Mouse (Mus musculus): ENCODE measurements at regions not wholly inside any gene's neighbourhood (a gene's known extent, or its start where the extent isn't known, plus 50 kb on each side); places are given as distances from the start of the nearest gene placed in this dataset.

- Histone ChIP-seq H3K9me3 (no peaks in the 10 kb centered on the region), H3K27ac (replicated peaks) (no peak overlapping the region), H3K4me2 (no peak overlapping the region), H3K27me3 (no peaks in the 10 kb centered on the region), H3K36me3 (no peaks in the 10 kb centered on the region), H3K4me3 (no peak overlapping the region), H3K9ac (no peak overlapping the region), H3K4me1 (replicated peaks) (peaks cover 15% of the 10 kb centered on the region)
- ATAC-seq (ENCODE audit: low read depth) = peak; percentile 61; the same call in 1 of the 2 replicates
- WGBS = 42% methylated on average over 8 of the region's 8 CpGs
Measured at GRCm38 (mm10) chr2:50568777-50569501, 272.3 kb upstream of the Mmadhc start.

- Histone ChIP-seq H3K27ac (replicated peaks) (no peak overlapping the region), H3K4me2 (no peak overlapping the region), H3K27me3 (no peaks in the 10 kb centered on the region), H3K4me3 (no peak overlapping the region), H3K9ac (no peak overlapping the region), H3K4me1 (replicated peaks) (peaks cover 15% of the 10 kb centered on the region), H3K36me3 (no peaks in the 10 kb centered on the region), H3K9me3 (no peaks in the 10 kb centered on the region)
- WGBS = 92% methylated on average over 1 of the region's 1 CpGs
- no peak; the same call in 1 of the 2 replicates for ATAC-seq (ENCODE audit: low read depth)
Measured at GRCm38 (mm10) chr2:50567542-50567941, 270.9 kb upstream of the Mmadhc start.

- ATAC-seq (ENCODE audit: low read depth) = no peak
- Histone ChIP-seq H3K4me2 (no peak overlapping the region), H3K9ac (no peak overlapping the region), H3K27me3 (no peaks in the 10 kb centered on the region), H3K27ac (replicated peaks) (no peak overlapping the region), H3K4me1 (replicated peaks) (0 out of 2 replicates have a peak, but pooled peaks cover 5% of the 10 kb centered on the region), H3K4me3 (no peak overlapping the region), H3K9me3 (no peaks in the 10 kb centered on the region), H3K36me3 (no peaks in the 10 kb centered on the region)
Measured at GRCm38 (mm10) chr2:50554031-50554430, 257.4 kb upstream of the Mmadhc start.

- H3K4me3 ChIP-seq = no peak overlapping the region
- no peak overlapping the region for H3K9ac ChIP-seq
- H3K27me3 ChIP-seq = no peaks in the 10 kb centered on the region
- ATAC-seq (ENCODE audit: low read depth) = no peak
- H3K27ac ChIP-seq (replicated peaks) = no peak overlapping the region
- 0 out of 2 replicates have a peak, but pooled peaks cover 5% of the 10 kb centered on the region for H3K4me1 ChIP-seq (replicated peaks)
- WGBS = 89% methylated on average over 2 of the region's 2 CpGs
- no peak overlapping the region for H3K4me2 ChIP-seq
- H3K9me3 ChIP-seq = no peaks in the 10 kb centered on the region
- H3K36me3 ChIP-seq = no peaks in the 10 kb centered on the region
Measured at GRCm38 (mm10) chr2:50552437-50552836, 255.8 kb upstream of the Mmadhc start.

- WGBS = 80% methylated on average over 8 of the region's 8 CpGs
- no peak for ATAC-seq (ENCODE audit: low read depth)
- H3K4me2 ChIP-seq = no peak overlapping the region
Measured at GRCm38 (mm10) chr2:50549871-50550270, 253.3 kb upstream of the Mmadhc start.

GRCm38 (mm10) chr2:50539741-50540441 is 243.3 kb upstream of the Mmadhc start:
- 0 out of 2 replicates have a peak, but pooled peaks cover 9% of the 10 kb centered on the region for H3K4me1 ChIP-seq (replicated peaks)
- H3K36me3 ChIP-seq = no peaks in the 10 kb centered on the region
- no peak overlapping the region for H3K27ac ChIP-seq (replicated peaks)
- no peaks in the 10 kb centered on the region for H3K9me3 ChIP-seq
- ATAC-seq (ENCODE audit: low read depth) = no peak
- H3K4me2 ChIP-seq = no peak overlapping the region
- no peak overlapping the region for H3K4me3 ChIP-seq
- no peak overlapping the region for H3K9ac ChIP-seq
- H3K27me3 ChIP-seq = no peaks in the 10 kb centered on the region
- 78% methylated on average over 2 of the region's 2 CpGs for WGBS

More at GRCm38 (mm10) chr2:50549871-50550270, 253.3 kb upstream of the Mmadhc start:
- Histone ChIP-seq H3K27ac (replicated peaks) (no peak overlapping the region), H3K4me1 (replicated peaks) (0 out of 2 replicates have a peak, but pooled peaks cover 5% of the 10 kb centered on the region), H3K27me3 (no peaks in the 10 kb centered on the region), H3K9me3 (no peaks in the 10 kb centered on the region), H3K4me3 (no peak overlapping the region), H3K36me3 (no peaks in the 10 kb centered on the region), H3K9ac (no peak overlapping the region)

GRCm38 (mm10) chr2:50538068-50538467 is 241.5 kb upstream of the Mmadhc start:
- no peak for ATAC-seq (ENCODE audit: low read depth)
- Histone ChIP-seq H3K4me1 (replicated peaks) (0 out of 2 replicates have a peak, but pooled peaks cover 9% of the 10 kb centered on the region), H3K27me3 (no peaks in the 10 kb centered on the region), H3K36me3 (no peaks in the 10 kb centered on the region), H3K4me3 (no peak overlapping the region), H3K4me2 (no peak overlapping the region), H3K27ac (replicated peaks) (peak overlapping the region; percentile 39; the same call in 1 of the 2 replicates), H3K9ac (no peak overlapping the region), H3K9me3 (no peaks in the 10 kb centered on the region)
- 46% methylated on average over 5 of the region's 5 CpGs for WGBS

- no peaks in the 10 kb centered on the region for H3K27me3 ChIP-seq
- H3K9ac ChIP-seq = no peak overlapping the region
- WGBS = 91% methylated on average over 4 of the region's 4 CpGs
Measured at GRCm38 (mm10) chr2:50535085-50535878, 238.7 kb upstream of the Mmadhc start.

GRCm38 (mm10) chr2:50533702-50534101 is 237.1 kb upstream of the Mmadhc start:
- H3K27me3 ChIP-seq = no peaks in the 10 kb centered on the region
- H3K27ac ChIP-seq (replicated peaks) = no peak overlapping the region
- H3K4me1 ChIP-seq (replicated peaks) = 0 out of 2 replicates have a peak, but pooled peaks cover 9% of the 10 kb centered on the region
- no peak for ATAC-seq (ENCODE audit: low read depth)
- H3K9ac ChIP-seq = no peak overlapping the region
- 83% methylated on average over 2 of the region's 2 CpGs for WGBS
- no peak overlapping the region for H3K4me2 ChIP-seq
- H3K4me3 ChIP-seq = no peak overlapping the region
- no peaks in the 10 kb centered on the region for H3K9me3 ChIP-seq
- H3K36me3 ChIP-seq = no peaks in the 10 kb centered on the region

More at GRCm38 (mm10) chr2:50535085-50535878, 238.7 kb upstream of the Mmadhc start:
- Histone ChIP-seq H3K4me2 (no peak overlapping the region), H3K4me1 (replicated peaks) (0 out of 2 replicates have a peak, but pooled peaks cover 9% of the 10 kb centered on the region), H3K4me3 (no peak overlapping the region), H3K27ac (replicated peaks) (no peak overlapping the region), H3K36me3 (no peaks in the 10 kb centered on the region), H3K9me3 (no peaks in the 10 kb centered on the region)
- ATAC-seq (ENCODE audit: low read depth) = no peak

- ATAC-seq (ENCODE audit: low read depth) = no peak
- no peak overlapping the region for H3K4me2 ChIP-seq
- no peaks in the 10 kb centered on the region for H3K9me3 ChIP-seq
- no peak overlapping the region for H3K27ac ChIP-seq (replicated peaks)
- no peaks in the 10 kb centered on the region for H3K27me3 ChIP-seq
- H3K36me3 ChIP-seq = no peaks in the 10 kb centered on the region
- H3K4me3 ChIP-seq = no peak overlapping the region
- H3K4me1 ChIP-seq (replicated peaks) = no peaks in the 10 kb centered on the region
- no peak overlapping the region for H3K9ac ChIP-seq
Measured at GRCm38 (mm10) chr2:50527425-50527824, 230.8 kb upstream of the Mmadhc start.

GRCm38 (mm10) chr2:50524838-50525615 is 228.4 kb upstream of the Mmadhc start:
- Histone ChIP-seq H3K36me3 (no peaks in the 10 kb centered on the region), H3K9ac (no peak overlapping the region), H3K4me1 (replicated peaks) (peaks cover 10% of the 10 kb centered on the region), H3K4me2 (no peak overlapping the region), H3K4me3 (no peak overlapping the region), H3K9me3 (no peaks in the 10 kb centered on the region), H3K27ac (replicated peaks) (no peak overlapping the region), H3K27me3 (no peaks in the 10 kb centered on the region)
- WGBS = 88% methylated on average over 10 of the region's 10 CpGs
- ATAC-seq (ENCODE audit: low read depth) = no peak

Data from neural tube, embryonic 13.5 days (tissue).